Mouse (Mus musculus): ENCODE data around the gene Cd274.

Gene Cd274

DNA sequence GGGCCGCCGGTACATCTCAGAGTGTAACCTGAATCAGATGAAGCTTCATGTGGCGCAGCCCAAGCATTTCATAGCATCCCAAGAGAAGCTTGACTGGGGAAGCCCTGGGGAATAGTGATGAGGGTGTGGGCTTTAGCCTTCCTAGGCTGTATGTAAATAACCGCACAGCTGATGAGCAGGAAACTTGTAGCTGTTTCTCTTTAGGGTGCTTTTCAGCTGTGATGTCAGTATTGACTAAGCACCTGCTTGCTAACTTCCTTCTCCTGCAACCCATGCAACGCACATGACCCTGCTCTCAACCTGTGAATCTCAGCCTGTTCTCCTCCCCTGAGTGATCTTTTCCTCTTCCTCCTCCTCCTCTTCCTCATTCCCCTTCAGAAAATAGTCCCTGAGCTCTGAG is 3.2 kb upstream of the Cd274 start:
- DNase-seq (ENCODE audit: low spot score): no peak

DNA sequence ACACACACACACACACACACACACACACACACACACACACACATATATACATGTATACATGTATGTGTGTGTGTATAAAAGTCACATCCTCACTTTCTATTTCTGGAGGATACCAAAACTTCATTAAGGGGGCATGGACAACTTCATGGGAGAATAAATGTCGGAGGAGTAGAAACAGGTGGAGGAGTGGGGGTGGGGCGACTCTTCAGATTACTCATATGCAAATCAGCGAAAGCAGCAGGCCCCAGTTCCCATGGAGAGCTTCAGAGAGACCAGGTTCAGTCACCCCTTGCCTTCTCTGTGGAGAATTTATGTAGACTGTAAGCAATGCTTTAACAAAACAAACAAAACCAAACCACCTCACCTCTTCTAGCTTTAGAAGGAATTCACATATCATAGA is 2.1 kb upstream of the Cd274 start:
- DNase-seq (ENCODE audit: low spot score): no peak

DNA sequence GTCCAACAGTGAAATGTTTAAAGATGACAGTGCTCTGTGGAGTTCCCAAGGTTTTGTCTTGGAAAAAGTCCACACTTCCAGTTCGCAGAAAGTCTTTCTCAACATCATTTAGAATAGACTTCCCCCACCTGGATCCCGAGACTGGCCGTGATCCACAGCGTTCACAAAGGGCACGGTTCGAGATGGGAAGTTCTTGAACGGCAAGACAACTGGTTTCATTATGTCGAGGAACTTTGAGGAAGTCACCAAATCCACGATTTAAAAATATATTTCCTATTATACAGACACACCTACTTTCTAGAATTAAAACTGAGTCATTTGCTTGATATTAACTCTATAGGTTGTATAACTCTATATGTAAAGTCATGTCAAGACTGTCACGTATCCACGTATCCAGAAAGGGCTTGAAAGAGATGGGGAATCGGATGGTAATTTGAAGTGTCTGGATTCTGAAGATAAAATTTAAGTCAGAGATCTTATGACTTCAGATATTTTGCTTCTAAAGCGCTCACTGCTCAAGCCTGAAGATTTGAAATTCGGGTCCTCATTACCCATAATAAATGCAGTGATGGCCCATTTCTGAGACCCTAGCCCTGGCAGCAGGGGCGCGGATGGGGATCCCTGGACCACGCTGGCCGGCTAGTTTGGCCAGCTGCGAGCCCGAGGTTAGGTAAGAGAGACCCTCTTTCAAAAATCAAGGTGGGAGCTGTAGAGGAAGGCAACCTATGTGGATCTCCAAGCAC is 858 bp upstream of the Cd274 start:
- DNase-seq (ENCODE audit: low spot score): no peak

DNA sequence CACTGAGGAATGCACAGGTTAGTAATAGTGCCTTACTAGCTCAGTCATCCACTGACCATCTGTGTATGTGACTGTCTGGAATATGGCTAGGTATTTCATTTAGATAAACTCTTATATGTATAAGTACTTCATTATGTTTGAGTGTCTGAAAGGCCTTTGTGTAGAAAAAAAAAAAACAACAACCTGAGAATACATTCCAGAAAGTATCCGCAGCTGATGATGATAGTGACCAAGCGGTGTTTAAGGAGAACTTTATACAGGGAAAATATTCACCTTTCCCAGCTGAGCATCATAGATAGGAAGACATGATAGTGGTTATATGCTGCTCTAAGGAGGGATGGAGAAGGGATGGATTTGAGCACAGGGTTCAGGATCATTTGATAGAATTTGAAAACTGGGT is 786 bp downstream of the Cd274 start:
- DNase-seq (ENCODE audit: low spot score): no peak

GRCm38 (mm10) chr19:29368671-29369309 is 1.5 kb downstream of the Cd274 start:
- no peak for DNase-seq (ENCODE audit: low spot score)

- no peak for DNase-seq (ENCODE audit: low spot score)
Measured at GRCm38 (mm10) chr19:29370112-29370511, 2.9 kb downstream of the Cd274 start.

DNA sequence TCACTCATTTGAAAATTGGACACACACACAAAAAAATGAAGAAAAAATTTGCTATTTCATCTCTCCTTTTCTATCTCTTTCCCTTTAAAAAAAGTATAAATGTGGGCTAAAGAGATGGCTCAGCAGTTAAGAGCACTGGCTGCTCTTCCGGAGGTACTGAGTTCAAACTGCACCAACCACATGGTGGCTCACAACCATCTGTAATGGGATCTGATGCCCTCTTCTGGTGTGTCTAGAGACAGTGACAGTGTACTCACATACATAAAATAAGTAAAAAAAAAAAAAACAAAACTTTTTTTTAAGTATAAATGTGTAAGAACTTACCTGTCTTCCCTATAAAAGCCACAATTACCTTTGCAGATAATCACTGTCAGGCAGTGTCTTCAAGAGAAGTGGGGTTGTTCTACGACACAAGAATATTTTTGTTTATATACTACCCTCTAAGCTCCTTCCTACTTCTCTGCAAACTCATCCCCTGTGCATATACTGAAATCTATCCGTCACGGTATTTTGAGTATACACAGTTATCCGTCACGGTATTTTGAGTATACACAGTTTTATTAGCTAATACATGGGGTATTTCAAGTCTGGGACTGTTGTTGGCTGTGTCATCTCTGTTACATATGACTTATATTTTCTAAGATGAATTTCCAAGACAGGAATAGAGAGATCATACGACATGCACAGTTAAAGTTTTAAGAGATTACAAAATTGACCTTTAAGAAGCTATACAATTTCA is 3.5 kb downstream of the Cd274 start:
- no peak for DNase-seq (ENCODE audit: low spot score)

DNA sequence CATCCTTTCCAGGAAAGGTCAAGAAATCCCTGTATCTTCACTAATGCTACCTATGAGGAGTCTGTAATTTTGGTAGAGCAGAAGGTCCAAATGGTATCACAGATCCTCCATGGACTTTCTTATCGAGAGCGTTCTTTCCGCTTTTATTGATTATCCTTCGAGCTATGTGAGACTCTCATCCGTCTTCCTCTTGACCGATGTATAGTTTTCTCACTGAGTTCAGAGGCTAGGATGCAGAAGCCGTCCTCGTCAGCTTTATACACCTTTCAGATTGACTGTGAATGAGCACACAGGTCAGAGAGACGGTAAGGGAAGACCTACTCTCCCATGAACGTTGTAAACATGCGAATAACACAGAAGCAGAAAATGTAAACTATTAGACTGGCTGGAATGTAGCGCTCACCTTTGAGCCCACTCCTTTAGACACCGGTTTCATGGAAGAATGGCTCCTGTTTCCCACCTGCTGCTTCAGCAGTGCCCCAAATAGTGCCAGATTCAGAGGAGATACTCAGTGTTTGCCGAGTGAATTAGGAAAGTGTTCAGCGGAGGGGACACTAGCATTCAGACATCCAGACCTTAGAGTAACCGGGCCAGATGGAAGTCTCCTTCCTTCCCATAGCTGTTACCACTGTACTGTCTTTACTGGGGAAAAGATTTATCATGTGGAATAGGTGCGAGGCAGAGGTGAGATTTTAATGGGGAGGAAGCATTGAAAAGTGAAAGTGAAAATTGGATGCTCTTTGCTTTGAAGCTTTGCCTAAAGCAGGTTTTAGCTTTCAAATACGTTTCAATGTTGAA is 4.2 kb downstream of the Cd274 start:
- no peak for DNase-seq (ENCODE audit: low spot score)

DNA sequence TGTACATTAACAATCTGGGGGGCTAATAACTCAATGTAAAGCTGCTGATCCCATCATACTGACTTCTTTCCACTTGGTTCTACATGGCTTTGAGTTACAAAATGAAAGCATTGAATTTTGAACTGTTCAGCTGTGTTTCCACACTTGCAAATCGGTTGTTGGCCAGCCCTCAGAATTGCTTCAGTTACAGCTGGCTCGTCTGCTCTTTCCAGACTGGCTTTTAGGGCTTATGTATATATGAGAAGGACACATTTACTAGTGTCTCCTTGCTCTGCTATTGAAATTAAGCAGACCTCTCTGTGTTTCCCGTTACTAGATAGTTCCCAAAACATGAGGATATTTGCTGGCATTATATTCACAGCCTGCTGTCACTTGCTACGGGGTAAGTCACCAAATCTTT is 4.9 kb downstream of the Cd274 start:
- no peak for DNase-seq (ENCODE audit: low spot score)

DNA sequence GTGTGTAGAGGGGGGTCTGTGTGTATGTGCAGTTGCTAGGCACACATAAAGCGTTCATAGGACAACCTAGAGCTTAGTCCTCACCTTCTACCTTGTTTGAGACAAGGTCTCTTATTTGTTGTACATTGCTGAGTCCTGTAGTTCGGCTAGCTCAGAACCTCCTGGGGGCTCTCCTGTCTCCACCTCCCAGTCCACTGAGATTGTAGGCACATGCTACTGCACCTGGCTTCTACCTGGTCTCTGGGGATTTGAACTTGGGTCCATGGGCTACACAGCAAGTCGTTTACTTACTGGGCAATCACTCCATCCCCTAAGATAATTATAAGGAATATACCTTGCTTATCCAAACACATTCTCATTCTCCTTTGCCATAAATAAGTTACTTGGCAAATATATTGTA is 5.4 kb downstream of the Cd274 start:
- DNase-seq (ENCODE audit: low spot score): no peak

GRCm38 (mm10) chr19:29373438-29373837 is 6.2 kb downstream of the Cd274 start:
- no peak for DNase-seq (ENCODE audit: low spot score)

DNA sequence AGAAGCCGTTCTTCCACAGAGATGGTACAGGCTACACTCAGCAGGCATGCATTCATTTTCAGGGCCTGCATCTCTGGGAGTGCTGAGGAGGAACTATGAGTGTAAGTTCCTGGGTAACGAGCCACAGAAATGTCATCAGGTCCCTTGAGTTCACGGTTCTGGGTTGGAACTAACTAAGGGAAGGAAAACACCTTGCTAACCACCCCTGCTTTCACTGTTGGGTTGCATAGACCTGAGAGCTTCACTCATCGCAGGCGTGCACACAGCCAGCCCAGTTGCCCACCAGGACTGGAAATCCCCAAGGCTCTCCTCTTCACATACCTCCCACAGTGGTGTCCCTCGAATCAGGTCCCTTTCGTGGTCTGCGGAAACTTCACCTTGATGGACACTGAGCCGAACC is 7.7 kb downstream of the Cd274 start:
- DNase-seq (ENCODE audit: low spot score): no peak

DNA sequence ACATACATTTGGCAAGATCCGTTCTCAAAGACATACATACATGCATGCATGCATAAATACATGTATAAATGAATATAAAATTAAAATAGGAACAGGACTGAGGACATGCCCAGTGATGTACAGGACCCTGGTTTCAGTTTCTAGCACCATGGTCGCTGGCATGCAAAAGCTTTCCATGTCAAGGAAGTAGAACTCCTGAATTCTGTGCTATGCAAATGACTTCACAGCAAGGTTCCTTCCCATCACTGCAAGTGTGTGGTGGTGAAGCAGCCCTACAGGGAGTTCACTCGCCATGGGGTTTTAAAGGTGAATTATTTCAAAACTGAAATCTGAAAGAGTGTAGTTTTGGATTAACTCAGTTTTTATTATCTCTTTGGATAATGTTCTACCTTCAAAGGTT is 9.1 kb downstream of the Cd274 start:
- DNase-seq (ENCODE audit: low spot score): no peak

- DNase-seq (ENCODE audit: low spot score): no peak
Measured at GRCm38 (mm10) chr19:29379839-29380603, 12.8 kb downstream of the Cd274 start.

DNA sequence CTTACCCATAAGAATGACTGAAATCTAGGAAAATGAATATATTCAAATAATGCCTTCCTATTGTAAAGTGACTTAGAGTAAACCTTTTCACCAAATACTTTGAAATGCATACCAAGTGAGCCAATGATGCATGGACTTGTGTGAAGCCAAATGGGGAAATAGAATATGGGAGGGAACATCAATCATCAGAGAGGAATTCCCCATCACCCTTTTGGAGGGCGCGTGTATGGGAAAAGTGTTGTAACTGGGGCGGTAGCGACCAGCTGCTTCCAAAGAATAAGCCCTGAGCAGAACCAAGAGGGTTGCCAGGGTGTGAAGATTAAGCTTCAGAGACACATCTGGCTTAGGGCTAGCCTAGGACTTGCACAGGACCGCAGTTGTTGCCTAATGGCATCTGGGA is 16.1 kb downstream of the Cd274 start:
- DNase-seq (ENCODE audit: low spot score): no peak

GRCm38 (mm10) chr19:29384412-29384811 is 17.2 kb downstream of the Cd274 start:
- no peak for DNase-seq (ENCODE audit: low spot score)

GRCm38 (mm10) chr19:29384994-29385393 is 17.7 kb downstream of the Cd274 start:
- DNase-seq (ENCODE audit: low spot score): no peak

DNA sequence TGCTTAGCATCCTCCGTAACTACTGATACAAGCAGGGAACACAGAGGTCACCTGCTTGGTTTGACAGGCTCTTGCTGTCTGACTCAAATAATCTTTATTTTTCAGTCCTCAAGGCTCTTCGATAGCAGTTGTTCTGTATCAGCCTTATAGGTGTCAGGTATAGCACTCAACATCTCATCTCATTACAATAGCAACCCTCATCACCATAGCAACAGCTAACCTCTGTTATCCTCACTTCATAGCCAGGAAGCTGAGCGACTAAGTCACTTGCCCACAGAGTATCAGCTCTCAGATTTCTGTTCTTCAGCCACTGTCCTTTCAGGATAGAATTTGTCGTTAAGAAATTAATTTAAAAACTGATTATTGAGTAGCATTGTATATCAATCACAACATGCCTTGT is 18.6 kb downstream of the Cd274 start:
- no peak for DNase-seq (ENCODE audit: low spot score)

GRCm38 (mm10) chr19:29388818-29389217 is 21.6 kb downstream of the Cd274 start:
- no peak for DNase-seq (ENCODE audit: low spot score)

DNA sequence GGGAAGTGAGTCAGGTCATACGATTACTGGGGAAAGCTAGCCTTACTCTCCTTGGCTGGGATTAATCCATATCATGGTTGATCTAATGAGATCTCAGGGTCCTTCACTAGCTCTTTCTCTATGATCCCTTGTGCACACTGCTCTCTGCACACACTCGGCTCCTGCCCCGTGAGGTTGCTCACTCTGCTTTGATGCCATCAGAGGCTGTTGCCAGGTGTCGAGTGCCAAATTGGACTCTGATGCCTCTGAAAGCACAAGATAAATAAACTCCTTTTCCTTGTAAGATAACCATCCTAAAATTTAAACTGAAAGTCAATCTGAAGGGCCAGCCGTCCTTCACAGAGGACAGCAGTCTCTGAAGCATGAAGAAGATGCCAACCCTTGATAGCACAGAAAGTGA is 23.2 kb downstream of the Cd274 start:
- no peak for DNase-seq (ENCODE audit: low spot score)

GRCm38 (mm10) chr19:29391279-29391678 is 24.0 kb downstream of the Cd274 start:
- no peak for DNase-seq (ENCODE audit: low spot score)

GRCm38 (mm10) chr19:29393333-29393732 is 26.1 kb downstream of the Cd274 start:
- DNase-seq (ENCODE audit: low spot score): no peak

Measured in retina, embryonic 14.5 days (tissue).